Mouse (Mus musculus): ENCODE data around the gene Scgb2b15. TPM values are rescaled to one million over a fixed set of nuclear protein-coding genes. Genes with fewer than 3 reads are reported as not detected.
"Not testable (repeated sequence)": the region's sequence is repeated elsewhere in the genome, so short reads cannot be mapped to it uniquely, and the experiment has no call there.

Gene Scgb2b15
- not detected in 2 replicates for polyA plus RNA-seq (2015; fragmentation: Nextera tagmentation; extraction: Ambion mirVana)

DNA sequence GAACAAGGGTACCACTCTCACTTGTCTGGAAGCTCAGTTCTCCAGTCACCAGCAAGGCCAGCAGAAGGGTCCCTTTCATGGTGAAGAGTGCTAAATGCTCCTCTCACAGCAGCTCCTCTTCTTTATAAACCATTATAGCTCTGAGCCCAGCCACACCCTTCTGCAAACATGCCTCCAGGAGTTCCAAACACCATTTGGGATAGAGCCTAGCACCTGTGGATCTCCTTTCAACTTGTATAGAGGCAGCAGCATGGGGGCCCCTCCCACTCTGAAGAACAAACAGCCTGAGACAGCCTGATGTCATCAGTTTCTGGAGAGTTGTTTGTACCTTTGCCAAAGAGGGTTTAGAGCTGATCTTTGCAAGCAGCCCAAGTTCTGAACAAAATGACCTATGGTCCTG is at the start of gene Scgb2b15:
Gene Scgb2b15 (minus strand): TSS at position 101 of the 400 bp plus-strand sequence.
- H3K4me1 ChIP-seq; H3K27ac ChIP-seq; ATAC-seq (replicated peaks); H3K9ac ChIP-seq; H3K4me2 ChIP-seq; H3K4me3 ChIP-seq; H3K27me3 ChIP-seq (replicated peaks); H3K9me3 ChIP-seq; H3K36me3 ChIP-seq (replicated peaks): not testable (repeated sequence)

DNA sequence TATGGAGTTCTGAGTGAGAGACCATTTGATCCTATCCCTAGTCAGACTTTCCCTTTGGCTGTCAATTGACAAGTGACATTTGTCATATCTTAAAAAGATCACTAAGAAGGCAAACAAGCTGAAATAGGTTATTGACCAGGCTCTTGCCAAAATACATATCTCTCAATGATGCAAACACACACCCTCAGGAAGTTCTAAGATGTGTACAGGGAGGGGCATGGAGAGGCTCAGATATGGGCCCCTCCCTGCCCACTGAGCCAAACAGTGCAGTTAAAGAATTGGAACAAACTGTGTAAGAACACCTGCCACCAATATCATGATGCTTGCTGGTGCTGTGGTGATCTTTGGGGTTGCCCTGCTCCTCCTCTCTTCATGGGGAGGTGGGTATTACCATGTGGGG is 6.8 kb upstream of the Scgb2b15 start, which contains the start of gene Scgb1b15:
Gene Scgb1b15 (plus strand): TSS at position 301 of the 400 bp plus-strand sequence.
- H3K4me1 ChIP-seq; H3K4me3 ChIP-seq; H3K36me3 ChIP-seq (replicated peaks); H3K9me3 ChIP-seq; ATAC-seq (replicated peaks); H3K4me2 ChIP-seq; H3K27ac ChIP-seq; H3K9ac ChIP-seq; H3K27me3 ChIP-seq (replicated peaks): not testable (repeated sequence)

Other genes starting within 250 kb of the Scgb2b15 start
- not detected in 2 replicates for gene Scgb1b15, start 6.9 kb upstream of the Scgb2b15 start, polyA plus RNA-seq (2015; fragmentation: Nextera tagmentation; extraction: Ambion mirVana)
- not detected in 2 replicates for gene Scgb2b17, start 226.9 kb upstream of the Scgb2b15 start, polyA plus RNA-seq (2015; fragmentation: Nextera tagmentation; extraction: Ambion mirVana)
- gene Scgb1b17, start 233.8 kb upstream of the Scgb2b15 start, polyA plus RNA-seq (2015; fragmentation: Nextera tagmentation; extraction: Ambion mirVana) = not detected in 2 replicates

Data from midbrain, embryonic 15.5 days (tissue).